Mouse (Mus musculus) liver, embryonic 13.5 days (tissue): ENCODE measurements around the gene Usp3. TPM values are rescaled to one million over a fixed set of nuclear protein-coding genes. Genes with fewer than 3 reads are reported as not detected.

Experiments
- ATAC-seq: fragments of 200-750 bp; cut with Nextera tagmentation; 2 replicates; pipeline ENCODE4 v1.8.0; 2017; ENCODE audit warnings: low read depth, mild to moderate bottlenecking, moderate number of reproducible peaks, moderate library complexity
- DNase-seq: peaks from one replicate; pipeline ENCODE4 v3.0.0; 2022
- H3K27ac ChIP-seq: fragments of 300-500 bp; sonication (generic); 2 replicates; pipeline ENCODE4 v1.5.1; 2015; ENCODE audit warnings: moderate library complexity, mild to moderate bottlenecking, inconsistent platforms
- H3K27me3 ChIP-seq: fragments of 300-500 bp; sonication (generic); 2 replicates; pipeline ENCODE4 v1.6.1; 2015; ENCODE audit warnings: mild to moderate bottlenecking, inconsistent platforms
- H3K36me3 ChIP-seq: fragments of 300-500 bp; sonication (generic); 2 replicates; pipeline ENCODE4 v1.6.1; 2015; ENCODE audit warnings: mild to moderate bottlenecking, inconsistent platforms
- H3K4me1 ChIP-seq: fragments of 300-500 bp; sonication (generic); replicated peaks from 2 replicates; pipeline ENCODE4 v1.6.1; 2015; ENCODE audit warnings: inconsistent platforms
- H3K4me2 ChIP-seq: fragments of 300-500 bp; sonication (generic); 2 replicates; pipeline ENCODE4 v1.6.1; 2015; ENCODE audit warnings: inconsistent platforms, mild to moderate bottlenecking, moderate library complexity
- H3K4me3 ChIP-seq: fragments of 300-500 bp; sonication (generic); replicated peaks from 2 replicates; pipeline ENCODE4 v1.5.1; 2015; ENCODE audit warnings: mild to moderate bottlenecking, inconsistent platforms
- H3K9ac ChIP-seq: fragments of 300-500 bp; sonication (generic); 2 replicates; pipeline ENCODE4 v1.6.1; 2015; ENCODE audit warnings: mild to moderate bottlenecking, inconsistent platforms
- H3K9me3 ChIP-seq: fragments of 300-500 bp; sonication (generic); replicated peaks from 2 replicates; pipeline ENCODE4 v1.6.1; 2016; ENCODE audit warnings: inconsistent platforms
- WGBS: fragments of 180-500 bp; shearing (Covaris S2); methylation state at CpG from one replicate; pipeline ENCODE4 v1.1.7; 2015; ENCODE audit not compliant: insufficient replicate concordance; 5-methylcytosine and 5-hydroxymethylcytosine counted together
- polyA plus RNA-seq: library from polyadenylated mRNA; unstranded; fragments of >200 nt; fragmentation: Nextera tagmentation; extraction: Ambion mirVana; gene quantifications from 2 replicates; pipeline ENCODE4 v1.2.1, GENCODE M21; 2015

The Usp3 gene
- polyA plus RNA-seq, result 15.4 and 18.8 TPM in 2 replicates

DNA sequence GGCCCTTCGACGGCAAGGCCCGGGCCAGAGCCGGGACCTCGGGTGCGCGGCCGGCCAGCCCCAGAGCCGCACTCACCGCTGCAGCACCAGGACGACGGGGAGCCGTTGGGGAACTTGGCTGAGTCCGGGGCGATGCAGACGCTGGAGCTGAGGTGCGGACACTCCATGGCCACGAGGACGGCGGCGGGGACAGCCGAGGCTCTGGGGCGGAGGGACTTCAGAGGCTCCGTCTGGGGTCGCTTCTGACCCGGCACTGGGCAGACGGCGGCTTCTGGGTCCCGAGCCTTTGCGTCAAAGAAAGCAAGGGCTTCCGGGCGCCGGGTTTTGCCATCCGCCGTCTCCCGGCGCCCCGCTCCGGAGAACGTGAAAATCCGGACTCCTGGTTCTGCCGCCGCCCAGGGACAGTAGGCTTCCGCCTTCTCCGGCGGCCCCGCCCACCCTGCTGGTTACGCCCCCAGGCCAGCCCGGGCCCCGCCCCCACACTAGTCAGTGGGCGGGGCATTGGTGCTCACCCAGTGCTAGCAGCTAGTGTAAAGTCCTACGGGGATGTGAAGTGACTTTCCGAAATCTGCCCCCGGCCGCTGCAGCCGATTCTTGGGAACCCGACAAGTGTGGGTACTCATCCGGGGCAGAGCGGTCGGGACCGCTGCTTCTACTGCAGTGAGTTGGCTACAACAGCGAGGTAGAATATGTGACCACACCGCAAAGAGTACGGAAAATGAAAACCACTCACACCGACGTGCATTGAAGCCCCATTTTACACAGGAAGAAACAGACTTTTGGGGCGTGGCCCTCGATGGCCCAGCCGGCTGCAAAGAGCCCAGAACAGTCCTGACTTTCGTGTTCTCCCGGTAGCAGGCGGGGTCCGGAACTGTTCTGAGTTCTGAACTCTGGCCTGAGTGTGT is at the start of gene Usp3:
Gene Usp3 (minus strand): TSS at position 435 of the 905 bp plus-strand sequence.
- Histone ChIP-seq H3K36me3 (no peaks in the 10 kb centered on the region), H3K4me1 (peaks cover 48% of the 10 kb centered on the region), H3K27me3 (peaks cover 6% of the 10 kb centered on the region; the same call in 1 of the 2 replicates), H3K4me3 (peak within 1 kb of the TSS; percentile 89), H3K4me2 (peak within 1 kb of the TSS; percentile 85), H3K27ac (peak within 1 kb of the TSS; percentile 90), H3K9me3 (no peaks in the 10 kb centered on the region), H3K9ac (peak within 1 kb of the TSS; percentile 95)
- peak; percentile 85 for ATAC-seq
- WGBS, result under 1% methylated on average over 73 of the region's 73 CpGs
- peak; percentile 92 for DNase-seq

GRCm38 (mm10) chr9:66640491-66640890 is 47.5 kb upstream of the Usp3 start:
- no peak for ATAC-seq
- Histone ChIP-seq H3K4me1 (no peaks in the 10 kb centered on the region), H3K27ac (no peak overlapping the region), H3K9ac (no peak overlapping the region), H3K36me3 (no peaks in the 10 kb centered on the region), H3K27me3 (no peaks in the 10 kb centered on the region), H3K4me2 (no peak overlapping the region), H3K4me3 (no peak overlapping the region), H3K9me3 (no peaks in the 10 kb centered on the region)
- WGBS, result 67% methylated on average over 7 of the region's 7 CpGs
- no peak for DNase-seq

DNA sequence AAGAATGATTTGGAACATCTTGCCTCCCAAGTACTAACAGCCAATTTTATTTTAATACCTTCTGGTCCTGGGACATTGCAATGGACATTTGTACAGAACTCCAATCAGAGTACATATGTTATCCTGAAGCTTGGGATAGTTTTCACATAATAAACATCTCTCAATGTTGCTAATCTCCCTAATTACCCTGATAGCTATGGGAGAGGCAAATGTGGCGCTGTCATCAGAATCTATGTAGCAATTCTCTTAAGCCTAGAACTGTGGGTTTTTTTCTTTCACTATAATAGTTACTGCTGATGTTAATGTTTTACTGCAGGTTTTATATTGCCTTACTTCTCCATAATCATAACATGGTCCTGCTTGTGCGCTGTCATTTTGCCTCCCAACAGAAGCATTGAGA is 46.7 kb upstream of the Usp3 start:
- H3K9ac ChIP-seq, result no peak overlapping the region
- ATAC-seq (no peak), DNase-seq (no peak)
- no peaks in the 10 kb centered on the region for H3K27me3 ChIP-seq
- H3K4me2 ChIP-seq, result no peak overlapping the region
- H3K27ac ChIP-seq, result no peak overlapping the region
- no peaks in the 10 kb centered on the region for H3K36me3 ChIP-seq
- 85% methylated on average over 2 of the region's 2 CpGs for WGBS
- H3K4me3 ChIP-seq, result no peak overlapping the region
- no peaks in the 10 kb centered on the region for H3K4me1 ChIP-seq
- H3K9me3 ChIP-seq, result no peaks in the 10 kb centered on the region

DNA sequence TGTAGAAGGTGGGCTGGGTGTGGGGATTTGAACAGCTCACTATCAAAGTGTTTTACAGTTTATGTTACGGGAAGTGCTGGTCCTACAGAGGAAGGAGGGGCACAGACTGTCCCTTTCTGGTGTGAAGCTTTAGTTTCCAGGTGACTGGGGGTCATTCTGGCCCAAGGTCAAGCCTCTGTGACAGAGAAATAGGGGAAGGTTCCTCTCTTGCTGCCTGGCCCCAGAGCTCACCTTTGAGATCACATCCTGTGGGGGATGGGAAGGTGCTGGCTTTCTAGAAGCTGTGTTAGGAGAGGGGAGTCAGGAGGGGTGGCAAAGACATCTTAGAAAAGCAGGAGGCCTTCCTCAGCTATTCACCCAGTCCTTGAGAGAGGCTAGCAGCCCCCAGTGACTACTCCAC is 39.5 kb upstream of the Usp3 start:
- no peak overlapping the region for H3K4me2 ChIP-seq
- ATAC-seq (no peak), DNase-seq (no peak)
- H3K27ac ChIP-seq, result no peak overlapping the region
- H3K4me1 ChIP-seq, result 0 out of 2 replicates have a peak, but pooled peaks cover 8% of the 10 kb centered on the region
- no peak overlapping the region for H3K9ac ChIP-seq
- no peaks in the 10 kb centered on the region for H3K9me3 ChIP-seq
- H3K36me3 ChIP-seq, result no peaks in the 10 kb centered on the region
- no peak overlapping the region for H3K4me3 ChIP-seq
- no peaks in the 10 kb centered on the region for H3K27me3 ChIP-seq
- WGBS, result 78% methylated on average over 1 of the region's 1 CpGs

DNA sequence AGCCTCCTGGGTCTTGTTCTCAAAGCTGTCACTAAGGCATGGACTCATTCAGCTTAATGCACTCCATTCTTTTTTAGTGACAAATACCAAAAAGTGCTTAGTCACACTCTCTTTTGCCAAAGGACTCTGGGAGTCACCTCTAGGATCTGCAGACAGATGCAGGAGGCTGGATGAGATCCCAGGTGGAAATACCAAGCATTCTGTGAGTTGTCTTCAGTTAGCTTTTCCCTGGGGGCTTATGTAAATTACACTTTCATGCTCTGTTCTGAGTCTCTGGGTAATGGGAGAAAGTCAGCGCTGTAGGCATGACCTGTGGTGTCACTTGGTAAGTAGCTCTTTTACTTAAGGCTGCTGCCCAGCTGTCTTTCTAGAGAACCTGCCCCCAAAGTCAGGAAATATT is 38.0 kb upstream of the Usp3 start:
- H3K4me3 ChIP-seq, result no peak overlapping the region
- peaks cover 17% of the 10 kb centered on the region for H3K4me1 ChIP-seq
- H3K4me2 ChIP-seq, result no peak overlapping the region
- H3K36me3 ChIP-seq, result no peaks in the 10 kb centered on the region
- no peak for DNase-seq
- ATAC-seq, result no peak
- H3K9ac ChIP-seq, result no peak overlapping the region
- WGBS, result 54% methylated on average over 1 of the region's 1 CpGs
- no peaks in the 10 kb centered on the region; the same call in 1 of the 2 replicates for H3K27me3 ChIP-seq
- H3K9me3 ChIP-seq, result no peaks in the 10 kb centered on the region
- no peak overlapping the region for H3K27ac ChIP-seq

- peak overlapping the region; percentile 47; the same call in 1 of the 2 replicates for H3K27ac ChIP-seq
- H3K27me3 ChIP-seq, result no peaks in the 10 kb centered on the region; the same call in 1 of the 2 replicates
- H3K36me3 ChIP-seq, result no peaks in the 10 kb centered on the region
- peaks cover 32% of the 10 kb centered on the region for H3K4me1 ChIP-seq
- H3K9me3 ChIP-seq, result no peaks in the 10 kb centered on the region
- WGBS, result 71% methylated on average over 5 of the region's 5 CpGs
- ATAC-seq (no peak), DNase-seq (no peak)
- H3K9ac ChIP-seq, result no peak overlapping the region
- H3K4me2 ChIP-seq, result no peak overlapping the region
- H3K4me3 ChIP-seq, result no peak overlapping the region
Measured at GRCm38 (mm10) chr9:66626661-66627060, 33.7 kb upstream of the Usp3 start.

DNA sequence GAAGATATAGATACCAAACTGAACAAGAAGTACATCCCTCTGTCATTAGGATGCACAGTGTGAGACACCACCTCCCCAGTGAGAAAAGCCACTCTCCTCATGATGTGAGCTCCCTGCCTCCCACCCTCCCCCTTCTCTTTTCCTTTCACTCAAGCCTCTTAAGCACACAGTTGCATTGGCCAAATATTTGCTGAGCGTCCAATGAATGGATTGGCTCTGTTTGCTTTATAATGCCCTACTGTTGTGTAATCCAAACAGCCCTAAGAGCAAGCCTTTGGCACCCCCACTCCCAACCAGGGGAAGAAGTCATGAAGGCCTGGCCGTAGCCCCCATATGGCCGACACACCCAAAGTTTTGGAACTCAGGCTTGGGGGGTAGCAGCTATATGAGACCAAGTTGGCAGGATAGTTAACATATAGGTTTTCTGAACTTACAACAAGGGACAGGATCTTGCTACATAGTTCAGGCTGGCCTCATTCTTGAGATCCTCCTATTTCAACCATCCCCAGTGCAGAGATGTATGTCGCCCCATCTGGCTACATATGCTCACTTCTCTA is 33.1 kb upstream of the Usp3 start:
- no peak for DNase-seq
- no peak overlapping the region for H3K4me2 ChIP-seq
- peaks cover 36% of the 10 kb centered on the region for H3K4me1 ChIP-seq
- 70% methylated on average over 4 of the region's 4 CpGs for WGBS
- peak overlapping the region; percentile 47; the same call in 1 of the 2 replicates for H3K27ac ChIP-seq
- H3K9ac ChIP-seq, result no peak overlapping the region
- no peaks in the 10 kb centered on the region for H3K36me3 ChIP-seq
- H3K9me3 ChIP-seq, result no peaks in the 10 kb centered on the region
- ATAC-seq, result peak; percentile 72
- no peak overlapping the region for H3K4me3 ChIP-seq
- no peaks in the 10 kb centered on the region; the same call in 1 of the 2 replicates for H3K27me3 ChIP-seq

GRCm38 (mm10) chr9:66624873-66625272 is 31.9 kb upstream of the Usp3 start:
- H3K27ac ChIP-seq, result no peak overlapping the region
- peaks cover 44% of the 10 kb centered on the region for H3K4me1 ChIP-seq
- DNase-seq (no peak), ATAC-seq (no peak)
- H3K4me3 ChIP-seq, result no peak overlapping the region
- 60% methylated on average over 1 of the region's 1 CpGs for WGBS
- H3K4me2 ChIP-seq, result no peak overlapping the region
- H3K9ac ChIP-seq, result no peak overlapping the region
- no peaks in the 10 kb centered on the region for H3K36me3 ChIP-seq
- H3K9me3 ChIP-seq, result no peaks in the 10 kb centered on the region
- no peaks in the 10 kb centered on the region; the same call in 1 of the 2 replicates for H3K27me3 ChIP-seq

GRCm38 (mm10) chr9:66623627-66624026 is 30.7 kb upstream of the Usp3 start:
- H3K9me3 ChIP-seq, result no peaks in the 10 kb centered on the region
- H3K4me1 ChIP-seq, result peaks cover 51% of the 10 kb centered on the region
- no peak overlapping the region for H3K4me3 ChIP-seq
- H3K9ac ChIP-seq, result no peak overlapping the region
- 43% methylated on average over 1 of the region's 1 CpGs for WGBS
- no peak overlapping the region for H3K27ac ChIP-seq
- H3K36me3 ChIP-seq, result no peaks in the 10 kb centered on the region
- DNase-seq, result no peak
- H3K4me2 ChIP-seq, result no peak overlapping the region
- no peaks in the 10 kb centered on the region; the same call in 1 of the 2 replicates for H3K27me3 ChIP-seq
- ATAC-seq, result no peak

- Histone ChIP-seq H3K4me2 (peak overlapping the region; percentile 23), H3K4me1 (peaks cover 44% of the 10 kb centered on the region), H3K27me3 (no peaks in the 10 kb centered on the region), H3K36me3 (no peaks in the 10 kb centered on the region), H3K27ac (no peak overlapping the region; the same call in 1 of the 2 replicates), H3K9me3 (no peaks in the 10 kb centered on the region), H3K4me3 (no peak overlapping the region), H3K9ac (no peak overlapping the region)
- peak; percentile 69 for DNase-seq
- ATAC-seq, result peak; percentile 92
- WGBS, result 3% methylated on average over 6 of the region's 6 CpGs
Measured at GRCm38 (mm10) chr9:66620581-66620981, 27.6 kb upstream of the Usp3 start.

- peak overlapping the region; percentile 23 for H3K4me2 ChIP-seq
- ATAC-seq (no peak), DNase-seq (no peak)
- WGBS, result 76% methylated on average over 1 of the region's 1 CpGs
- no peak overlapping the region for H3K9ac ChIP-seq
- no peaks in the 10 kb centered on the region for H3K9me3 ChIP-seq
- H3K36me3 ChIP-seq, result no peaks in the 10 kb centered on the region
- no peaks in the 10 kb centered on the region for H3K27me3 ChIP-seq
- H3K4me1 ChIP-seq, result peaks cover 44% of the 10 kb centered on the region
- H3K27ac ChIP-seq, result no peak overlapping the region; the same call in 1 of the 2 replicates
- no peak overlapping the region for H3K4me3 ChIP-seq
Measured at GRCm38 (mm10) chr9:66620055-66620454, 27.1 kb upstream of the Usp3 start.
